Mouse (Mus musculus): Measurements from ENCODE around the gene Zbtb20. TPM values are rescaled to one million over a fixed set of nuclear protein-coding genes. Genes with fewer than 3 reads are reported as not detected.
A peak's percentile ranks its signal among the peaks of the same experiment; 100 is the strongest.

The Zbtb20 gene
- polyA plus RNA-seq, 1 experiment: 5.9 TPM

- no peak for TF ChIP-seq CTCF (IDR thresholded peaks at IDR 0.05; ENCODE audit: control insufficient read depth, insufficient read depth, insufficient replicate concordance, low read depth, low read length)
- H3K27me3 ChIP-seq (ENCODE audit: control insufficient read depth, insufficient read depth, low read length): no peaks in the 10 kb centered on the region
- no peak overlapping the region for H3K27ac ChIP-seq (ENCODE audit: control insufficient read depth, insufficient read depth, low read depth, low read length)
- H3K4me1 ChIP-seq (ENCODE audit: control insufficient read depth, insufficient read depth, low read length): no peaks in the 10 kb centered on the region; the same call in 1 of the 2 replicates
- H3K36me3 ChIP-seq (ENCODE audit: control insufficient read depth, insufficient read depth, low read length): no peaks in the 10 kb centered on the region
- no peak overlapping the region for H3K4me3 ChIP-seq (ENCODE audit: control insufficient read depth, low read depth, low read length)
These were observed 625.6 kb downstream of the Zbtb20 start for GRCm38 (mm10) chr16:43501284-43501683.

- H3K4me1 ChIP-seq (ENCODE audit: control insufficient read depth, insufficient read depth, low read length): no peaks in the 10 kb centered on the region; the same call in 1 of the 2 replicates
- H3K27me3 ChIP-seq (ENCODE audit: control insufficient read depth, insufficient read depth, low read length): no peaks in the 10 kb centered on the region
- no peak overlapping the region for H3K4me3 ChIP-seq (ENCODE audit: control insufficient read depth, low read depth, low read length)
- H3K36me3 ChIP-seq (ENCODE audit: control insufficient read depth, insufficient read depth, low read length): no peaks in the 10 kb centered on the region
- peak overlapping the region; percentile 13; the same call in 1 of the 2 replicates for H3K27ac ChIP-seq (ENCODE audit: control insufficient read depth, insufficient read depth, low read depth, low read length)
- no peak for TF ChIP-seq CTCF (IDR thresholded peaks at IDR 0.05; ENCODE audit: control insufficient read depth, insufficient read depth, insufficient replicate concordance, low read depth, low read length)
- TF ChIP-seq POLR2A (IDR thresholded peaks at IDR 0.05; ENCODE audit: control insufficient read depth, low read depth, low read length): no peak
These were observed 626.8 kb downstream of the Zbtb20 start for GRCm38 (mm10) chr16:43502339-43503009.

- Histone ChIP-seq H3K27ac (ENCODE audit: control insufficient read depth, insufficient read depth, low read depth, low read length) (peak overlapping the region; percentile 18; the same call in 1 of the 2 replicates), H3K4me3 (ENCODE audit: control insufficient read depth, low read depth, low read length) (no peak overlapping the region), H3K4me1 (ENCODE audit: control insufficient read depth, insufficient read depth, low read length) (no peaks in the 10 kb centered on the region; the same call in 1 of the 2 replicates)
These were observed 627.4 kb downstream of the Zbtb20 start for GRCm38 (mm10) chr16:43503010-43503635.

GRCm38 (mm10) chr16:43503636-43504010, 627.9 kb downstream of the Zbtb20 start:
- peak overlapping the region; percentile 36 for H3K27ac ChIP-seq (ENCODE audit: control insufficient read depth, insufficient read depth, low read depth, low read length)
- no peaks in the 10 kb centered on the region for H3K36me3 ChIP-seq (ENCODE audit: control insufficient read depth, insufficient read depth, low read length)
- no peaks in the 10 kb centered on the region; the same call in 1 of the 2 replicates for H3K4me1 ChIP-seq (ENCODE audit: control insufficient read depth, insufficient read depth, low read length)
- H3K4me3 ChIP-seq (ENCODE audit: control insufficient read depth, low read depth, low read length): no peak overlapping the region; the same call in 1 of the 2 replicates
- H3K27me3 ChIP-seq (ENCODE audit: control insufficient read depth, insufficient read depth, low read length): no peaks in the 10 kb centered on the region
- TF ChIP-seq POLR2A (IDR thresholded peaks at IDR 0.05; ENCODE audit: control insufficient read depth, low read depth, low read length) (no peak), CTCF (IDR thresholded peaks at IDR 0.05; ENCODE audit: control insufficient read depth, insufficient read depth, insufficient replicate concordance, low read depth, low read length) (no peak)

More at GRCm38 (mm10) chr16:43503010-43503635, 627.4 kb downstream of the Zbtb20 start:
- no peaks in the 10 kb centered on the region for H3K27me3 ChIP-seq (ENCODE audit: control insufficient read depth, insufficient read depth, low read length)
- H3K36me3 ChIP-seq (ENCODE audit: control insufficient read depth, insufficient read depth, low read length): no peaks in the 10 kb centered on the region
- TF ChIP-seq CTCF (IDR thresholded peaks at IDR 0.05; ENCODE audit: control insufficient read depth, insufficient read depth, insufficient replicate concordance, low read depth, low read length) (no peak), POLR2A (IDR thresholded peaks at IDR 0.05; ENCODE audit: control insufficient read depth, low read depth, low read length) (no peak)

GRCm38 (mm10) chr16:43504151-43504550, 628.5 kb downstream of the Zbtb20 start:
- Histone ChIP-seq H3K36me3 (ENCODE audit: control insufficient read depth, insufficient read depth, low read length) (no peaks in the 10 kb centered on the region), H3K4me1 (ENCODE audit: control insufficient read depth, insufficient read depth, low read length) (no peaks in the 10 kb centered on the region; the same call in 1 of the 2 replicates), H3K27me3 (ENCODE audit: control insufficient read depth, insufficient read depth, low read length) (no peaks in the 10 kb centered on the region), H3K4me3 (ENCODE audit: control insufficient read depth, low read depth, low read length) (no peak overlapping the region), H3K27ac (ENCODE audit: control insufficient read depth, insufficient read depth, low read depth, low read length) (peak overlapping the region; percentile 36; the same call in 1 of the 2 replicates)
- no peak for TF ChIP-seq POLR2A (IDR thresholded peaks at IDR 0.05; ENCODE audit: control insufficient read depth, low read depth, low read length)
- no peak for TF ChIP-seq CTCF (IDR thresholded peaks at IDR 0.05; ENCODE audit: control insufficient read depth, insufficient read depth, insufficient replicate concordance, low read depth, low read length)

GRCm38 (mm10) chr16:43504556-43504955, 628.9 kb downstream of the Zbtb20 start:
- Histone ChIP-seq H3K4me3 (ENCODE audit: control insufficient read depth, low read depth, low read length) (no peak overlapping the region), H3K27ac (ENCODE audit: control insufficient read depth, insufficient read depth, low read depth, low read length) (no peak overlapping the region), H3K27me3 (ENCODE audit: control insufficient read depth, insufficient read depth, low read length) (no peaks in the 10 kb centered on the region), H3K36me3 (ENCODE audit: control insufficient read depth, insufficient read depth, low read length) (no peaks in the 10 kb centered on the region), H3K4me1 (ENCODE audit: control insufficient read depth, insufficient read depth, low read length) (no peaks in the 10 kb centered on the region; the same call in 1 of the 2 replicates)
- no peak for TF ChIP-seq POLR2A (IDR thresholded peaks at IDR 0.05; ENCODE audit: control insufficient read depth, low read depth, low read length)
- TF ChIP-seq CTCF (IDR thresholded peaks at IDR 0.05; ENCODE audit: control insufficient read depth, insufficient read depth, insufficient replicate concordance, low read depth, low read length): no peak

GRCm38 (mm10) chr16:43505314-43505950, 629.8 kb downstream of the Zbtb20 start:
- no peaks in the 10 kb centered on the region; the same call in 1 of the 2 replicates for H3K4me1 ChIP-seq (ENCODE audit: control insufficient read depth, insufficient read depth, low read length)
- no peaks in the 10 kb centered on the region for H3K36me3 ChIP-seq (ENCODE audit: control insufficient read depth, insufficient read depth, low read length)
- TF ChIP-seq CTCF (IDR thresholded peaks at IDR 0.05; ENCODE audit: control insufficient read depth, insufficient read depth, insufficient replicate concordance, low read depth, low read length) (no peak), POLR2A (IDR thresholded peaks at IDR 0.05; ENCODE audit: control insufficient read depth, low read depth, low read length) (no peak)
- no peak overlapping the region for H3K4me3 ChIP-seq (ENCODE audit: control insufficient read depth, low read depth, low read length)
- no peaks in the 10 kb centered on the region for H3K27me3 ChIP-seq (ENCODE audit: control insufficient read depth, insufficient read depth, low read length)
- peak overlapping the region; percentile 58 for H3K27ac ChIP-seq (ENCODE audit: control insufficient read depth, insufficient read depth, low read depth, low read length)
